Mouse (Mus musculus) brain, embryonic 18.5 days (tissue): ENCODE data around the gene Abhd17b.
"Not testable (repeated sequence)": the region's sequence is repeated elsewhere in the genome, so short reads cannot be mapped to it uniquely, and the experiment has no call there.

Source experiments
- DNase-seq: peaks from one replicate; pipeline ENCODE4 v3.0.0-alpha.2; 2012; ENCODE audit warnings: low read depth, low spot score

The Abhd17b gene

GRCm38 (mm10) chr19:21653172-21653981 is at the start of gene Abhd17b:
Gene Abhd17b (plus strand): TSS chr19:21653185.
- DNase-seq = no peak

GRCm38 (mm10) chr19:21603836-21604235 is 49.1 kb upstream of the Abhd17b start:
- no peak for DNase-seq

- DNase-seq = no peak
These were observed 47.7 kb upstream of the Abhd17b start for GRCm38 (mm10) chr19:21605294-21605693.

GRCm38 (mm10) chr19:21610240-21610639 is 42.7 kb upstream of the Abhd17b start:
- no peak for DNase-seq

GRCm38 (mm10) chr19:21611297-21611696 is 41.7 kb upstream of the Abhd17b start:
- no peak for DNase-seq

- DNase-seq = no peak
These were observed 41.0 kb upstream of the Abhd17b start for GRCm38 (mm10) chr19:21611725-21612575.

- no peak for DNase-seq
These were observed 37.2 kb upstream of the Abhd17b start for GRCm38 (mm10) chr19:21615801-21616200.

GRCm38 (mm10) chr19:21623410-21624147 is 29.4 kb upstream of the Abhd17b start:
- DNase-seq = no peak

- no peak for DNase-seq
These were observed 28.8 kb upstream of the Abhd17b start for GRCm38 (mm10) chr19:21624148-21624535.

GRCm38 (mm10) chr19:21626271-21626988 is 26.6 kb upstream of the Abhd17b start:
- no peak for DNase-seq

GRCm38 (mm10) chr19:21628440-21628839 is 24.5 kb upstream of the Abhd17b start:
- not testable (repeated sequence) for DNase-seq

- no peak for DNase-seq
These were observed 24.0 kb upstream of the Abhd17b start for GRCm38 (mm10) chr19:21629030-21629429.

- DNase-seq = no peak
These were observed 23.5 kb upstream of the Abhd17b start for GRCm38 (mm10) chr19:21629501-21629900.

- no peak for DNase-seq
These were observed 22.2 kb upstream of the Abhd17b start for GRCm38 (mm10) chr19:21630656-21631331.

- DNase-seq = no peak
These were observed 17.6 kb upstream of the Abhd17b start for GRCm38 (mm10) chr19:21635406-21635805.

GRCm38 (mm10) chr19:21636907-21637306 is 16.1 kb upstream of the Abhd17b start:
- no peak for DNase-seq

- DNase-seq = no peak
These were observed 15.3 kb upstream of the Abhd17b start for GRCm38 (mm10) chr19:21637672-21638071.

GRCm38 (mm10) chr19:21643935-21644334 is 9.1 kb upstream of the Abhd17b start:
- no peak for DNase-seq

- DNase-seq = no peak
These were observed 7.7 kb upstream of the Abhd17b start for GRCm38 (mm10) chr19:21645301-21645700.

GRCm38 (mm10) chr19:21646142-21646541 is 6.8 kb upstream of the Abhd17b start:
- DNase-seq = no peak

- DNase-seq = no peak
These were observed 1.3 kb upstream of the Abhd17b start for GRCm38 (mm10) chr19:21651664-21652063.
